Mouse (Mus musculus) CH12.LX (cell line): ENCODE measurements around the gene Arhgap44. TPM values are rescaled to one million over a fixed set of nuclear protein-coding genes. Genes with fewer than 3 reads are reported as not detected.
A peak's percentile ranks its signal among the peaks of the same experiment; 100 is the strongest.

Source experiments
- DNase-seq: peaks from one replicate; pipeline ENCODE4 v3.0.0-alpha.2; 2013; ENCODE audit errors: extremely low read depth
- H3K27ac ChIP-seq: 2 replicates; pipeline ENCODE4 v1.5.1; 2012; ENCODE audit warnings: low read depth, mild to moderate bottlenecking, control low read depth, moderate library complexity; ENCODE audit not compliant: insufficient read depth
- H3K27me3 ChIP-seq: replicated peaks from 2 replicates; pipeline ENCODE3; 2012; ENCODE audit warnings: inconsistent platforms
- H3K36me3 ChIP-seq, 2 experiments: replicated peaks in 1 of 2; 2 replicates each; pipeline versions ENCODE3 to v1.6.1; 2012; ENCODE audit warnings: inconsistent platforms in 1 of 2, low read length in 1 of 2, mild to moderate bottlenecking in 1 of 2, mixed read lengths in 1 of 2, moderate library complexity in 1 of 2; ENCODE audit not compliant: control insufficient read depth in 1 of 2, insufficient read depth in 1 of 2
- H3K4me1 ChIP-seq, 2 experiments: 2 replicates each; pipeline ENCODE4 v1.6.1; 2012; ENCODE audit warnings: inconsistent platforms in 1 of 2, moderate library complexity in 1 of 2; ENCODE audit not compliant: insufficient read depth in 2 of 2, control insufficient read depth in 1 of 2
- H3K4me2 ChIP-seq: 2 replicates; pipeline ENCODE4 v1.6.1; 2012; ENCODE audit warnings: low read depth, mild to moderate bottlenecking, control low read depth; ENCODE audit not compliant: poor library complexity, insufficient read depth, severe bottlenecking
- H3K4me3 ChIP-seq, 3 experiments: fragments of 150-350 bp in 1 of 3; sonication (generic) in 1 of 3; replicated peaks in 1 of 3; 2 replicates each; pipeline versions ENCODE3 to v1.5.1; 2011 to 2012; ENCODE audit warnings: low read depth in 2 of 3, low read length in 2 of 3, mild to moderate bottlenecking in 2 of 3, moderate library complexity in 2 of 3, control low read depth in 1 of 3, improper control_type of control experiment in 1 of 3, inconsistent platforms in 1 of 3, mixed read lengths in 1 of 3; ENCODE audit not compliant: poor library complexity in 1 of 3
- H3K79me2 ChIP-seq: replicated peaks from 2 replicates; pipeline ENCODE4 v1.6.1; 2012; ENCODE audit warnings: mild to moderate bottlenecking, moderate library complexity; ENCODE audit not compliant: control insufficient read depth, poor library complexity, insufficient read depth, severe bottlenecking; ENCODE audit errors: extremely low read depth
- H3K9ac ChIP-seq: 2 replicates; pipeline ENCODE4 v1.6.1; 2012; ENCODE audit warnings: low read depth, mild to moderate bottlenecking, control low read depth, moderate library complexity; ENCODE audit not compliant: insufficient read depth
- H3K9me3 ChIP-seq: replicated peaks from 2 replicates; pipeline ENCODE3; 2012; ENCODE audit warnings: low read length, inconsistent platforms, mixed read lengths
- BHLHE40 ChIP-seq: IDR thresholded peaks from 2 replicates; pipeline ENCODE4 v1.6.1; 2011; ENCODE audit warnings: mild to moderate bottlenecking, low read depth, low read length, improper control_type of control experiment
- CHD2 ChIP-seq: IDR thresholded peaks from 2 replicates; pipeline ENCODE4 v1.6.1; 2011; ENCODE audit warnings: low read length, improper control_type of control experiment
- CTCF ChIP-seq, 2 experiments: IDR thresholded peaks in 1 of 2; conservative IDR thresholded peaks in 1 of 2; 2 replicates each; pipeline ENCODE4 v1.5.1; 2011 to 2012; ENCODE audit warnings: low read depth in 2 of 2, low read length in 2 of 2, improper control_type of control experiment in 1 of 2, inconsistent platforms in 1 of 2, mild to moderate bottlenecking in 1 of 2, moderate library complexity in 1 of 2
- EP300 ChIP-seq: IDR thresholded peaks from 2 replicates; pipeline ENCODE4 v1.6.1; 2011; ENCODE audit warnings: low read length, improper control_type of control experiment
- JUND ChIP-seq: conservative IDR thresholded peaks from 2 replicates; pipeline ENCODE4 v1.6.1; 2011; ENCODE audit warnings: low read depth, low read length, improper control_type of control experiment
- KAT2A ChIP-seq: IDR thresholded peaks from 2 replicates; pipeline ENCODE4 v1.6.1; 2012; ENCODE audit warnings: low read length, improper control_type of control experiment, inconsistent platforms; ENCODE audit not compliant: insufficient replicate concordance
- MAZ ChIP-seq: IDR thresholded peaks from 2 replicates; pipeline ENCODE4 v1.6.1; 2012; ENCODE audit warnings: low read depth, mild to moderate bottlenecking, inconsistent platforms, low read length, improper control_type of control experiment, moderate library complexity
- MYC ChIP-seq: IDR thresholded peaks from 2 replicates; pipeline ENCODE4 v1.6.1; 2011; ENCODE audit warnings: low read depth, mild to moderate bottlenecking, improper control_type of control experiment, low read length
- NRF1 ChIP-seq: IDR thresholded peaks from 2 replicates; pipeline ENCODE4 v1.6.1; 2014; ENCODE audit warnings: low read depth, mild to moderate bottlenecking, inconsistent platforms, low read length, improper control_type of control experiment, moderate library complexity
- PAX5 ChIP-seq: IDR thresholded peaks from 2 replicates; pipeline ENCODE4 v1.6.1; 2012; ENCODE audit warnings: low read length, inconsistent platforms, mixed read lengths
- POLR2AphosphoS2 ChIP-seq: IDR thresholded peaks from 2 replicates; pipeline ENCODE4 v1.6.1; 2011; ENCODE audit warnings: low read depth, low read length, improper control_type of control experiment
- RAD21 ChIP-seq: IDR thresholded peaks from 2 replicates; pipeline ENCODE4 v1.6.1; 2011; ENCODE audit warnings: low read depth, mild to moderate bottlenecking, low read length, improper control_type of control experiment, moderate library complexity
- SMC3 ChIP-seq: IDR thresholded peaks from 2 replicates; pipeline ENCODE4 v1.6.1; 2011; ENCODE audit warnings: low read depth, low read length, improper control_type of control experiment
- TBP ChIP-seq: conservative IDR thresholded peaks from 2 replicates; pipeline ENCODE4 v1.6.1; 2011; ENCODE audit warnings: low read depth, low read length, improper control_type of control experiment
- TCF12 ChIP-seq: IDR thresholded peaks from 2 replicates; pipeline ENCODE4 v1.6.1; 2014; ENCODE audit warnings: low read depth, mild to moderate bottlenecking, inconsistent platforms, low read length, improper control_type of control experiment
- UBTF ChIP-seq: IDR thresholded peaks from 2 replicates; pipeline ENCODE4 v1.6.1; 2012; ENCODE audit warnings: low read depth, mild to moderate bottlenecking, inconsistent platforms, low read length, improper control_type of control experiment, moderate library complexity
- USF2 ChIP-seq: conservative IDR thresholded peaks from 2 replicates; pipeline ENCODE4 v1.6.1; 2011; ENCODE audit warnings: low read depth, low read length, improper control_type of control experiment
- ZC3H11A ChIP-seq: IDR thresholded peaks from 2 replicates; pipeline ENCODE4 v1.6.1; 2012; ENCODE audit warnings: low read depth, mild to moderate bottlenecking, inconsistent platforms, low read length, improper control_type of control experiment
- ZNF384 ChIP-seq: IDR thresholded peaks from 2 replicates; pipeline ENCODE4 v1.6.1; 2012; ENCODE audit warnings: low read depth, low read length, improper control_type of control experiment, inconsistent platforms
- dilution Hi-C: fragments of 300-500 bp; cut with MboI; formaldehyde crosslinking; loops from 2 replicates; pipeline ENCODE4 v1.14.3; 2020; ENCODE audit warnings: low sequenced_read_pairs; ENCODE audit not compliant: extremely low pct_unique_long_range_greater_than_20kb, extremely low pct_ligation_motif_present
- in situ Hi-C: fragments of 300-500 bp; cut with MboI; formaldehyde crosslinking; loops from 3 replicates; pipeline ENCODE4 v1.14.3; 2019; ENCODE audit warnings: low sequenced_read_pairs, low pct_ligation_motif_present, low pct_unique_long_range_greater_than_20kb, mixed read lengths
- polyA plus RNA-seq: library from polyadenylated mRNA; unstranded; fragments of >175 nt; gene quantifications from 2 replicates; pipeline ENCODE4 v1.2.1, GENCODE M21; 2012; ENCODE audit warnings: low read depth; ENCODE audit not compliant: insufficient read length
- total RNA-seq, 2 experiments: library from RNA; depleted of rRNA; stranded (reverse); fragments of 300-350 nt in 1 of 2; fragments of >200 nt in 1 of 2; gene quantifications; 2 replicates each; pipeline ENCODE4 v1.2.3; 2012 to 2014

Arhgap44 gene
- total and polyA plus RNA-seq, 3 experiments, result 0.07 TPM; not detected in 2

- Histone ChIP-seq H3K9ac (no peak overlapping the region), H3K36me3 (no peaks in the 10 kb centered on the region), H3K4me1 (peaks cover 3 to 21% of the 10 kb centered on the region in 2 experiments; a peak in 3 of 4 replicates), H3K27ac (no peak overlapping the region), H3K9me3 (peaks cover 4% of the 10 kb centered on the region), H3K79me2 (no peaks in the 10 kb centered on the region), H3K4me2 (no peak overlapping the region), H3K27me3 (no peaks in the 10 kb centered on the region), H3K4me3 (no peak overlapping the region)
- TF ChIP-seq RAD21, result peak; percentile 38
- peak; percentile 72 to 97 for TF ChIP-seq CTCF (conservative IDR thresholded peaks at IDR 0.05 in 1 of 2, IDR thresholded peaks at IDR 0.05 in 1 of 2; ENCODE audit: low read depth in 2 of 2, low read length in 2 of 2)
- TF ChIP-seq BHLHE40, result no peak
- TF ChIP-seq SMC3, result peak; percentile 71
- DNase-seq, result peak; percentile 53
- dilution Hi-C loops, result no loop called here
- in situ Hi-C loops, result no loop called here
These were observed 74.1 kb downstream of the Arhgap44 start for GRCm38 (mm10) chr11:65088451-65089222.

DNA sequence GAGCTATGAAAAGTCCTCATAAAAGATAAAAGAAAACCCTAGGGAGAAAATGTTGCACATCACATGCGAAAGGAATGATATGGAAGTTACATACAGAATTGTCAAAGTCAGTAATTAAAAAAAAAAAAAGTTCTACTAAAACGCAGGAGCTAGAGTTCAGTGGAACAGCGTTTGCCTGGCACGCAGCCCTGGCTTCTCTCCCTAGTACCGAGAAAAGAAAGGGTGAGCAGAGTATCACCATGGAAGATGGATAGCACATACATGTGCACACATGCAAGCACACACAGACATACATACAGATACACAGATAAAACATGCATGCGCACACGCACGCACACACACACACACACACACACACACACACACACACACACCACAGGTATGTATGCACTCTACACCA lies 82.0 kb downstream of the Arhgap44 start:
- no peak for DNase-seq
- dilution Hi-C loops, result no loop called here
- Histone ChIP-seq H3K36me3 (no peaks in the 10 kb centered on the region), H3K4me2 (no peak overlapping the region), H3K9ac (no peak overlapping the region), H3K4me3 (no peak overlapping the region), H3K4me1 (no peaks in the 10 kb centered on the region), H3K27ac (no peak overlapping the region), H3K79me2 (no peaks in the 10 kb centered on the region), H3K27me3 (no peaks in the 10 kb centered on the region), H3K9me3 (no peaks in the 10 kb centered on the region)
- TF ChIP-seq BHLHE40 (no peak), MYC (no peak), EP300 (no peak), CHD2 (no peak), JUND (no peak), UBTF (no peak), TBP (no peak), POLR2AphosphoS2 (no peak), MAZ (no peak), ZC3H11A (no peak), KAT2A (no peak)
- in situ Hi-C loops, result no loop called here

DNA sequence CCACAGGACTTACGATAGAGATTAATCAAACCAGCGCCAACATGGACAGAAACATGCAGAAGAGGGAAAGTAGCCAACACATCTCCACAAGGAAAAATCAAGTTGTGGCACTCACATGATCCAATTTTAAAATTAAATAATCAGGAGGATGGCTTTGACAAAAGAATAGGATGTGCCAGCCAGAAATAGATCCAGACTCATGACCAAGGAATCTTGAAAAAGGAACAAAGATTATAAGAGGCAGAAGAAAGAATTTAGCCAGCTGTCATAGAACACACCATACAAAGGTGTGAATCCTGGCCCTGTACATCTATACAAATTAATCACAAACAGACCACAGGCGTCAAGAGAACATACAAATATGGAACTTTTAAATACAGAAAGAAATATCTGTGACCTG lies 82.5 kb downstream of the Arhgap44 start:
- in situ Hi-C loops (no loop called here), dilution Hi-C loops (no loop called here)
- TF ChIP-seq USF2, result no peak
- TF ChIP-seq PAX5, result no peak
- TF ChIP-seq JUND, result no peak
- no peak for TF ChIP-seq TBP
- no peak for TF ChIP-seq ZNF384
- TF ChIP-seq NRF1, result no peak
- no peak for TF ChIP-seq TCF12
- TF ChIP-seq RAD21, result no peak
- Histone ChIP-seq H3K4me2 (no peak overlapping the region), H3K4me1 (no peaks in the 10 kb centered on the region), H3K79me2 (no peaks in the 10 kb centered on the region), H3K36me3 (no peaks in the 10 kb centered on the region), H3K4me3 (no peak overlapping the region), H3K9me3 (no peaks in the 10 kb centered on the region), H3K27me3 (no peaks in the 10 kb centered on the region), H3K9ac (no peak overlapping the region), H3K27ac (no peak overlapping the region)
- DNase-seq, result no peak
